Mouse (Mus musculus): ENCODE results near the gene Hcn2.
A peak's percentile ranks its signal among the peaks of the same experiment; 100 is the strongest.

The Hcn2 gene

DNA sequence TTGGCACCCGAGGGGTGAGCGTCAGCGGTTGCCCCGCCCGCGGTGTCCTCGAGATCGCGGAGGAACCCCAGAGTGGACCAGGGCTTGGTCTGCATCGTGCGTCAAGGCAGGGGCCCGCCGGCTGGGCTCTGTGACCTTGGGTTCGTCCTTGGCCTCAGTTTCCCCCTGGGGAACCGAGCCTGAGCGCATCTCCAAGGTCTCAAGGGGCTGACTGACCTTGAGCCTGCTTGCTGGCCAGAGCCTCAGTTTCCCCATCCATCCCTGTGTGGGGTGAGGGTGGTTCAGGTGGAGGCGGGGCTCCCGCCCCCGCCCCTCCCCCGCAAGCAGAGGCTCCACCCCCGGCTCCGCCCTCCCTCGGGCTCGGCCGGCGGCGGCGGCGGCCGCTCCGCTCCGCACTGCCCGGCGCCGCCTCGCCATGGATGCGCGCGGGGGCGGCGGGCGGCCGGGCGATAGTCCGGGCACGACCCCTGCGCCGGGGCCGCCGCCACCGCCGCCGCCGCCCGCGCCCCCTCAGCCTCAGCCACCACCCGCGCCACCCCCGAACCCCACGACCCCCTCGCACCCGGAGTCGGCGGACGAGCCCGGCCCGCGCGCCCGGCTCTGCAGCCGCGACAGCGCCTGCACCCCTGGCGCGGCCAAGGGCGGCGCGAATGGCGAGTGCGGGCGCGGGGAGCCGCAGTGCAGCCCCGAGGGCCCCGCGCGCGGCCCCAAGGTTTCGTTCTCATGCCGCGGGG lies at the start of gene Hcn2:
Gene Hcn2 (plus strand): TSS at position 381 of the 734 bp plus-strand sequence.
- no peak for DNase-seq (ENCODE audit: low spot score in 2 of 2)

DNA sequence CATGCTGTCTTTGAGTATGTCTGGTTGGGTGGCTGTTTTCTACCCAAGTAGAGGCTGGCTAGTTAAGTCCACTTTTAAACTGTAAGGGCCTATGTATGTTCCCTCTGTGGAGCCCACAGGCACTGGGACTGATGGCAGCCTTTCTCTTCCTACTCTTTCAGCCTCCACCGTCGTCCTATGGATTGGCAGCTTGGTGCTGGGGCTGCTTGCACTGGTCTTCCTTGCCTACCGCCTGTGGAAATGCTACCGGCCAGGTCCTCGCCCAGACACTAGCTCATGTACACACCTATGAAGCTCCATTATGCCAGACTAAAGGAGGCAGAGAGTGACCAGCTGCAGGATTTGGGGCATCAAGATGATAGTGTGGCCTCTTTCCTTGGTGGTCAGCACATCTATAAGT lies 48.4 kb upstream of the Hcn2 start:
- DNase-seq (ENCODE audit: low spot score in 2 of 2) = peak in 1 of 2 experiments; percentile 44

DNA sequence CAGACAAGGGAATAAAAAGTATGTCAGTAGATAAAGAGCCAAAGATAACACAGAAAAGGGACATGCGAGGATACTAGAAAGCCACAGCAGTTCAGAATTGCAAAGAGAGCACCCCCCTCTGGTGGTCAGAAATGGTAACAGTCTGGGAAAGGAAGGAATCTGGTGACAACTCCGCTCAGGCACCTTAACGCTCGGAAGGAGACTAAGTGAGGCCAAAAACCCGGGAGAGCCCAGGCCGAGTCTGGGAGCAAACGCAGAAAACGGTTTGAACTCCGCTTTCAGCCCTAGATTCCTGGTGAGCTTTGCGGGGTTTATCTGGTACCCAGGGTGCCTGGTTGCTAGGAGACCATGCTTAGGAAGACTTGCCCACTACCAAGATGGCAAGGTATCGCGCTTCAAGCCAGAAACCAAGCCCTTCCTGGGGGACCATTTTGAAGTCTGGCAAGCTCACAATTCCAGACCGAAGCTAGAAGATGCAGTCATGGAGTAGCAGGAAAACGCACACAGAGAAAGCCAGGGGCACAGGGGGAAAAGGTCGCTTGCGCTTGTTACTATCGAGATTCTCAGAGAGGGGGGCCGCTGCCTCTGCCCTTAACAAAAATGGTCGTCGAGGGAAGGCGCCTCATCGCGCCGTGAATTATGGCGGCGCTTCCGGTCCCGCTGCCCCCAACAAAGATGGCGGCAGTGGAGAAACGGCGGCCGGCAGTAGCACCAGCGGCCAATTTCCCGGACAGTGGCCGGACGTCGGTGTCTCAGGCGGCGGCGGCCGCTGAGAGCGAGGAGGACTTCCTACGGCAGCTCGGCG lies 47.5 kb upstream of the Hcn2 start, which contains the start of gene Tpgs1:
Gene Tpgs1 (plus strand): TSS at position 599 of the 805 bp plus-strand sequence.
- DNase-seq (ENCODE audit: low spot score in 2 of 2) = peak; percentile 93 to 95

DNA sequence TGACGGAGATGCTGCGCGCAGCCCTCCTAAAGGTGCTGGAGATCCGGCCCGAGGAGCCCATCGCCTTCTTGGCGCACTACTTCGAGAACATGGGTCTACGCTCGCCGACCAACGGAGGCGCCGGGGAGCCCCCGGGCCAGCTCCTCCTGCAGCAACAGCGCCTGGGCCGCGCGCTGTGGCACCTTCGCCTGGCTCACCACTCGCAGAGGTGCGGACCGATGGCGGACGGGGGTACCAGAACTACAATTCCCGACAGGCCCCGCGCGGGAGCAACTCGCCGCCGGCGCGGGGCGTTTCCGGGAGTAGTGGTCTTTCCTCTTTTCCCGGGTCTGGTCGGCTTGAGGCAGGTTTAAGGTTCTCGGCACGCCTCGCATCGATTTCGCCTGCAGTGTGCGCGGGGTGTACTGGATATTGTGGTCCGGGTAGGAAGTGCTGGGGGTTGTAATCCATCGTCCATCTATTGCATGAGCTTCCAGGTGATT lies 46.8 kb upstream of the Hcn2 start:
- DNase-seq (ENCODE audit: low spot score in 2 of 2) = peak; percentile 91 to 92

DNA sequence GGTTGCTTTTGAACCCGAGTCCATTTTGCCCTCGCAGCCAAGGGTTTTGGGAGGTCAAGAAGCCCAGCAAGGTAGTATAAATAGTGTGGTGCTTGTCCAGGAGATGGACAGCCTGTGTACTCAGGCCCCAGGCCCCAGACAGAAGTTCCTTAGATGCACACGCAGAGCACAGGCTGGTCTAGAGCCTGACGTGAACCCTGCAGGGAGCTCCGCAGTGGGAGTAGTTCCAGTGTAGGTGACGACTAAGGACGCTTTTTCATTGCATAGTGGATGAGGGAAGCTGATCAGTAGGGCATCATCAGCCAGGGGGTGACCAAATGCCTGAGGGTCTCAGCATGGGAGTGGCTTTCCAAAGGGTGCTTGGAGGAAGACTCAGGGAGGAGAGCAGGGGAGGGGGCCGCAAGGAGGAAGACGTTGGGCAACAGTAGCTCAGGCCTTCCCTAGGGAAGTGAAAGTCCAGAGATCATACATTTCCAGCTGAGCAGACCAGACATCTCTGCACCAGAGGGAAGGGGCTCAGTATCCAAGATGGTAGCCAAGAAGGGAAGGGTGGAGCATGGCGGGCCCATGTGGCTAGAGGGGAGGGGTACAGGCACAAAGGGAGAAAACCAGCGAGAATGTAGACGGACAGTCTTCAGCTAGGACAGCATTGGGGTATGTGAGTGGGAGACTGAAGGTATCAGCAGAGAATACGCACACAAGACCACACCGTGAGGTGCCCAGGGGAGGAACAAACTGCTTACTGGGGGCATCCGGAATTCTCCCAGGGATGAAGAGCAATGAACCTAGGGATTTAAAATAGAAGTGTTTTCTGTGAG lies 46.2 kb upstream of the Hcn2 start:
- peak in 1 of 2 experiments; percentile 61 for DNase-seq (ENCODE audit: low spot score in 2 of 2)

DNA sequence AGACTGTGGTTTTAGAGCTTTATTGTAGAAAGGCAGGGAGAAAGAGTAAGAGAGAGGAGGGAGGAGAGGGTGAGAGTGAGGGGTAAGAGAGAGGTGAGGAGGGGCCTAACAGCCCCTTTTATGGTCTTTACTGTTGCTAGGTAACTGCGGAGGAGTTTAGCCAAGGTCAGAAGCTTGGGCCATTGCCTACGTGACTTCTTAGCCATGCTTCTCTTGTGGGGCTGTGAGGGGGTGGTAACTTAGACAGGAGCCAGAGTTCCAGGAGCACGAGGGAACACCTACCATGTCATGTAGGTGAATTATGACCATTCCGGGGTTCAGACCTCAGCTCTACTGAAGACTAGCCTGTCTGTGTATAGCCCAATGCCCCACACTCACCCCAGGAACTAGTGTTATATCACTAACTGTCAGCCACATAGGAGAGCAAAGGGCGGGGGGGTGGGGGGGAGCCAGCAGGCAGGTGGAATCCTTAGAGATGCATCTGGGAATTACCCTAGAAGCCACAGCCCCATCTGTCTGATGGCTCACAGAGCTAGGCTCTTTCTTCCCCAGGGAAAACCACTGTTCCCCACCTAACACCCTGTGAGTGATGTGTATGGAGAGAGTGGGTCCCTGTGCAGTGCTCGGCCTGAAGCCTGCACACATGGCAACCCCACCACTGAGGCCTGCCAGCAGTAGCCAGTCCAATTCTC lies 44.9 kb upstream of the Hcn2 start:
- DNase-seq (ENCODE audit: low spot score in 2 of 2) = no peak

DNA sequence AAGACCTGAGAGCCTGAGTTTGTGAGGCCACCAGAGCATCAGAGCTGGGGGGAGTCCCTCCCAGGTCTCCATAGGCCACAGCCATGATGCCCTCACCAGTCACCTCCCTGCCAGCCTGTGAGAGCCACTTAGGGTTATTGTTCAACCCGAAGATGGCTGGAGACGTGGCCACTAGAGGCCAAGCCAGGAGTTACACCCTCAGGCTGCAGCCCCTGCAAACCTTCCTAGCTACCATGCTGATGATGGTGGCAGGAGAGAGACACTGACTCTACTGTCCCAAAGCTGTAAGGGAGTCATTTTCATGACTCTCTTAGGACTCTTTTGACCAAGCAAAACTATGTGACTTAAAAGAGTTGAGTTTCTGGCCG lies 44.4 kb upstream of the Hcn2 start:
- no peak for DNase-seq (ENCODE audit: low spot score in 2 of 2)

DNA sequence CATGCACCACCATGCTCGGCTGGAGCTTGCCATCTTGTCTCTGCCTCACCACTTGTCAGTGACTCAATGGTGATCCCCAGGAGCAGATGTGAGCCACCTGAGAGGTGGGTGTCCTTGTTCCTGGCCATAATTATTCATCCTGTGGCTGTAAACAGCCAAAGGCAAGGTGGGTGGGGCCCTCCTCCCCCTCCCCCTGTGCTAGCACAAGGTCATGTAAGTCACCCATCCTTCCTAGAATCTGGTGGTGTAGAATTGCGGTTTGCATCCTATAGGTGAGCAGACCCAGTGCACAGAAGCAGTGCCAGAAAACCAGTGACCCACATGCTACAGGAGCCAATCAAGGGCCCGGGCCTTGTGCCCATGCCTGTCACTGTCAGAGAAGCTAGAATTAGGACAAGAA lies 43.4 kb upstream of the Hcn2 start:
- peak in 1 of 2 experiments; percentile 36 for DNase-seq (ENCODE audit: low spot score in 2 of 2)

DNA sequence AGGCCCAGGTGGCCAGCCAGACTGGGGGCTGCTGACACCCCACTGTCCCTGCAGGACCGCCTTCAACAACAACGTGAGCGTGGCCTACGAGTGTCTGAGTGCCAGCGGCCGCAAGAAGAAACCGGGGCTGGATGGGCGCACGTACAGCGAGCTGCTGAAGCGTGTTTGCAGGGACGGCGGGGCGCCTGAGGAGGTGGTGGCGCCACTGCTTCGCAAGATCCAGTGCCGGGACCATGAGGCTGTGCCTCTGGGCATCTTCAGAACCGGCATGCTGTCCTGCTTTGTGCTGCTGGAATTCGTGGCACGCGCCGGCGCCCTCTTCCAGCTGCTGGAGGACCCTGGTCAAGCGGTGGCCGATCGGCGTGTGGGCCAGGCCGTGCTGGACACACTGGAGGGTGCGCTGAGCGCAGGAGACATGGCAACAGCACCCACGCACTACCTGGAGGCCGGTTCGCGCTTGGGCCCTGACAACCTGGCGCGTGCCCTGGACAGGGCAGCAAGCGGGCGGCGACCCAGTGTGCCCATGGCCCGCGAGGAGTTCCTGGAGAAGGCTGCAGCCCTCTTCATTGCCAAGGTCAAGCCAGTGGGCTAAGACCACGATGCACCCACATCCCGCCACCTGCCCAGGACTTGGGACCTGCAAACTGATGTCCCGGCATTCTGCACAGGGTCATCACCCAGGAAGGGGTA lies 40.9 kb upstream of the Hcn2 start:
- DNase-seq (ENCODE audit: low spot score in 2 of 2) = no peak

DNA sequence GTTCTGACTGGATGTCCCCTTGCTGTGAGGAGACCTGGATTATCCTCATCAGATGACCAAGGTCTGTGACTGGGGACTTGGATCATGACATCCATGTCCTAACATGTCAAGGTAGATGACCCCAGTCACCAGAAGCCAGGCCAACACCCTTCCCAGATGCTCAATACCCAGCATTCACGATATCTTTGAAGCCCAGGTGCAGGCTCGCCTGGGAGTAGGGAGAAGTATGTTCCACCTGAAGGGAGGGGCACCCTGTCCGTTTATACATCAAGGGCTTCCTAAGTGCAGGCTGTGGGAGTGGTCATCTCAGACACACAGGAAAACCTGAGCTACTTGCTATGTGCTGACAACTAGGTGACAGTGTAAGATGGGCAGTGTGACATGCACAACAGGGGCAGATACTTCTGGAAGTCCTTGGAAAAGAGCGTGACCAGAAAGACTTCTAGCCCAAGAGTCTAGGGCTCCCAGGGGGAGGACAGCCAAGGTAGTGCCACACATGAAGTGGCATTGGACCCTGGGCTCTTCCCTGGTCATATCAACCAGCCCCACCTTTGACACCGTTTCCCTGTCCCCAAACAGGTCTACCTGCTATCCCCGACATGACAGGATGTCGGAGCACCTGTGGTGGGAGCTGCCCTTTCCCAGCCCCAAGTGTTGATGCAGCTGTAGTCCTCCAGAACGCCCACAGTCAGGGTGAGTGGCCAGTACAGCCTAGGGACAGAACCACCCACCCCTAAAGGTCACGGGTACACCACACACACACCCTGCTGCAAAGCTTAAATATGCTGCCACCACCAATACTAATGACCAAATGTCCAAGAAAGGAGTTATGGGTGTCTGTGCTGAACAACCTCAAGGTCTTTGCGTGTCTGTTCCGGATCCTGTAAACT lies 35.6 kb upstream of the Hcn2 start:
- peak; percentile 48 to 74 for DNase-seq (ENCODE audit: low spot score in 2 of 2)

DNA sequence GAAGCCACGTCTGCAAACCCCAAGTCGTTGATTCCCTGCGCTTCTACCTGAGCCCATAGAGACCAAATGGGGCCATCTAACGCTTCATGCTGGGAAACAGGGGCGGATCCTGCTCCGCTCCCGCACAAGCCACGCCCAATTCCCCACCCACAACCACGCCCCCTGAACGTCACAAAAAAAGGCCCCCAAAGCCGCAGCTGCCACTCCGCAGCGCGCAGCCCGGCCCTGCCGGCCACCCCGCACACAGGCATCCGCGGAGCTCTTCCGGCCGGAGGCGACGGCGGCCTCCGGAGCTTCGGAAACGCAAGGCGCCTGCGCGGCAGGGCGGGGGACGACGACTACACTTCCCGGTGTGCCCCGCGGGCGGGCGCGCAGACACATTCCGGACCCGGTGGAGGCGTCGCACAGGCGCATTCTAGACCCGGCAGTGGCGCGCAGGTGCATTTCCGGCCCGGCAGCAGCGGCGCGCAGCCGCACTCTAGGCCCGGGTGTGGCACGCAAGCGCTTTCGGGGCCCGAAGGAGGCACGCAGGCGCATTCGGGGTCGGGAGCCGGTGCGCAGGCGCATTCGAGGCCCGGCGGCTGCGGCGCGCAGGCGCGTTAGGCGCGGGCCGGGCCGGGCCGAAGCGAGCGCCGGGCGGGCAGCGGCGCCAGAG lies 34.7 kb upstream of the Hcn2 start, which contains the start of gene Cdc34:
Gene Cdc34 (plus strand): TSS at position 605 of the 655 bp plus-strand sequence.
- peak; percentile 100 for DNase-seq (ENCODE audit: low spot score in 2 of 2)

DNA sequence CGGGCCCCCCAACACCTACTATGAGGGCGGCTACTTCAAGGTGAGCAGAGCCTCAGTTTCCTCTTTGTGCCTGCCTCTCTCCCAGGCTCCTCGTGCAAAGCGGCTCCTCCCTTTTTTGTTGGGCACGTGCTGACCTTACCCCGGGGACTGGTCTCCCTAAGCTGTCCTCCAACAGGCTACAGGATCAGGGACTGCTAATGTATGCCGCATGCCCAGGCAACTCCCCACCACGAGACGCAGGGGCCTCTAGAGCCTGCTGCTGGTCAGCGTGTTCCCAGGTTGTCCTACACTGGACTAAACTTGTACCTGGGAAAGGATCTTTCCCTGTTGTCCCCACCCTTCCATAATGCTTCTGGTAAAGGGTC lies 33.9 kb upstream of the Hcn2 start:
- peak in 1 of 2 experiments; percentile 51 for DNase-seq (ENCODE audit: low spot score in 2 of 2)

DNA sequence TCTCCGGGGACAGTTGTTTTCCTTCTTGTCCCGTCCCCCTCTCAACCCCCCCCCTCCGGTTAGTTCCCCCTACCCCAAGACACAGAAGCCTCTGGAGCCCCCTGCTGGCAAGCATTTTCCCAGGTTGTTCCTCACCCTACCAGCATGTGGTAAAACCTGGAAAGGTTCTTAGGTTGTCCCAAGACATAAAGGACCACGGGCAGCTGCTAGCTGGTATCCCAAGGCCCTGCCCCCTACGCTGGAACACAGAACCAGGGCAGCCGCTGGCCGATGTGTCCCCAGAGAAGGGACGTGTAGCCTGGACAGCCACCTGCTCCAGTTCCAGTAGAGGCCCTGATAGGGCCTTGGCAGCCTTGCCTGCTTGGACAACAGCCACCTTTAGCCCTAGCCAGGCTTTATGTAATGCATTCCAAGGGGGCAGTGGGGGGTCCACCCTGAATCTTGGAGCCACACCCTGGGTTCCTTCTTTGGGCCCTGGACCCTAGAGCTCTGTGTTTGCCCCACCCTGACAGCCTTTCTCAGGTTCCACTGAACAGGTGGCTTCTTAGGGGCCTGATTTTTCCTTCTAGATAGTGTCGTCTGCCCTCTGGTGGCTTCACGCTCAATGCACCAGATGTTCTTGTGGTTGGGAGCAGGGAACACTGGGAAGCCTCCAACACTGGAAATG lies 33.4 kb upstream of the Hcn2 start:
- DNase-seq (ENCODE audit: low spot score in 2 of 2) = peak in 1 of 2 experiments; percentile 73

DNA sequence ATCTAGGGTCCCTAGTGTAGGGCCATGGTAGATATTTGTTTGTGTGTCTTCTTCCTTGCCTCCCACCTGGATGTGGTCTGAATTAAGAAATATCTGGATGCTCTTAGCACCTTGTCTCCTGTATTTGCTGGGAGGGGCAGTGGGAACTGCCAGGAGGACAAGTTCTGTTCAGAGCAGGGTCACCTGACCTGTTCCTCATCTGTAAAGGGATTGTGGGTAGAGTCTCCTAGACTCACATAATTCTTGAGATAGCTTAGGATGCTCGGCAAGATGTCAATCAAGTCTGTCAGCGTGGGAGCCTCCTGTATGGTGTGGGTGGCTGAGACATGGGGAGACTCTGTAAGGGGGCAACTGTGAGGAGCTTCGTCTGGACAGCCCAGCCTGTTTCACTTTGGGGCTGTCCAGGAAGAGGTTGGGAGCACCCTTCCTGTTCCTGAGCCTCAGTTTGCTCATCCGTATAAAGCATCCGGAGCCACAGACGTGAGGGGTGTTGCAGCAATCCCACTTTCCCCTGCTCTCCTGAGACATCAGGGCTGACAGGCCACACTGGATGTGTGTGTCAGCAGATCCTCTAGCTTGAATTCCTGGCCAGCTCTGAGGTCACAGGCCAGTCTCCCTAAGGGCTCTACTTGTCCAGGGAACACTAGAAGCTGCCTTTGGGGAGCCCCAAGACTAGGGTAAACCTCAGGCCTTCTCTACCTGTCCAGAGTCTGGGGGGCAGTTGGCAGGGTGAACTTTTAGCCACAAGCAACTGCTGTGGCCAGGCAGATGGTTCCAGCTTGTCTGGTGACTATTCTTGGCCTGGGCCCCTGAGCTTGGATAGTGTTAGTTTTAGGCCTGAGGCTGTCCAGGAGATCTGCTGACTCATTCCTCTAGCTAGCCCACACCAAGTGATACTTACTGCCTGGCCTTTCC lies 32.5 kb upstream of the Hcn2 start:
- DNase-seq (ENCODE audit: low spot score in 2 of 2) = no peak

DNA sequence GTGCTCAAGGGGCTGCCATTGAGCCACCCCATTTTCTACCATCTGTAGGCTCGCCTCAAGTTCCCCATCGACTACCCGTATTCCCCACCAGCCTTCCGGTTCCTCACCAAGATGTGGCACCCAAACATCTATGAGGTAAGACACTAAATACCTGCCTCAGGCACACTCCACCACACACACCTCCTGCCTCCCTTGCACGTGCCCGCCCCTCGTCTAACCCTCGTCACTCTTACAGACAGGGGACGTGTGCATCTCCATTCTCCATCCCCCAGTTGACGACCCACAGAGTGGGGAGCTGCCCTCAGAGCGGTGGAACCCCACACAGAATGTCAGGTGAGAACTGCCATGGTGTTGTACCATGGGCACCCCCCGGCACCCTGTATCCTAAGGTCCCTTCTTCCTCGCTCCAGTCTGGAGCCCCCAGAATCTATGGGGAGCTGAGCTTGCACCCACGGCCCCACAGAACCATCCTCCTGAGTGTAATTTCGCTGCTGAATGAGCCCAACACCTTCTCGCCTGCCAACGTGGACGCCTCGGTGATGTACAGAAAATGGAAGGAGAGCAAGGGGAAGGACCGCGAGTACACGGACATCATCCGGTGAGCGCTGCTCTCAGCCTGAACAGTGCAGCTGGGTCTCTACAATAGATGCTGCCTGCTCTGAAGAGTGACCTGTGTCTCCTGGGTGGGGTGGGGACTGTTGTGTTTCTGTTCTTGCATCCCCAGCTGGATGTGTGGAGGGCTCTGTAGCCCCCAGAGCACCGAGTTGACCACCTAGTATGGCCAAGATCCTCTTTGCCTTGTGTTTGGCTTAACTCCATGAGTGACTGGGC lies 31.4 kb upstream of the Hcn2 start:
- no peak for DNase-seq (ENCODE audit: low spot score in 2 of 2)

DNA sequence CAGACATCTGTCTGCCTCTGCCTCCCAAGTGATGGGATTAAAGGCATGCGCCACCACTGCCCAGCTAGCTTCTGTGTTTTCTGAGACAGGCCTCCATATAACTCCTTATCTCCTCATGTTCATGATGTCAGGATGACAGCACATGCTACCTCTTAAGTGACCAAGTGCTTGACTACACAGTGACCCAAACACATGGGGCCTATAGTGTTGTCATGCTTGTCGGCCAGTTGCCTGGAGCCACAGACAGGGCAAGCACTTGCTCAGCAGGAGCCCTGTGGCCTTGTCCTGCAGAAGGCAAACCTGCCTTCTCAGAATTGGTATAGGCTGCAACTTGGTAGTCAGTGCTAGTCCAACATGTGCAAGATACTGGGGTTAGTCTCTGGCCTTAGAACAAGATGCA lies 30.2 kb upstream of the Hcn2 start:
- no peak for DNase-seq (ENCODE audit: low spot score in 2 of 2)

DNA sequence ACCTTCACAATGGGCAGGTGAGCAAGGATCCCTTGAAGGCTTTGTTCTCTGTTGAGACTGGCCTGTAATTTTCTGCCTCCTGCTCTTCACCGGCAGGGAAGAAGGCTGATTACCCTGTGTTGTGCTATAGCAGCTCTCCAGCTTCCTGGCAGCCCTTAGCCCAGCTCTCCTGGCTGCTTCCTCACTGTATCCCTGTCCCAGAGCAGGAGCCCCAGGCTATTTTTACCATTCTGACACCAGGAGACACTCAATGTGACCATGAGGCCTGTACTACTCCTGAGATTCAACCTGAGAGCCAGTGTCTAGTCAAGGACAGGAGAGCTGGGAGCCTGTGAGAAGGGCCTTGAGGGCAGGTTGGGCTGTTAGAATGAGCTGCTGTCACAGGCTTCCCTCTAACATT lies 29.7 kb upstream of the Hcn2 start:
- DNase-seq (ENCODE audit: low spot score in 2 of 2) = no peak

All from right cerebral cortex, postnatal 10 days (tissue).